Mouse (Mus musculus) hindbrain, embryonic 14.5 days (tissue): Measurements from ENCODE around the gene Myt1l. TPM values are rescaled to one million over a fixed set of nuclear protein-coding genes. Genes with fewer than 3 reads are reported as not detected.
A peak's percentile ranks its signal among the peaks of the same experiment; 100 is the strongest.

Experiments
- ATAC-seq: fragments of 200-750 bp; cut with Nextera tagmentation; 2 replicates; pipeline ENCODE4 v1.8.0; 2017; ENCODE audit warnings: moderate number of reproducible peaks, mild to moderate bottlenecking, moderate TSS enrichment, moderate library complexity; ENCODE audit not compliant: low FRiP score
- DNase-seq: peaks from one replicate; pipeline ENCODE4 v3.0.0-alpha.2; 2015; ENCODE audit warnings: low spot score
- H3K27ac ChIP-seq: fragments of 300-500 bp; sonication (generic); 2 replicates; pipeline ENCODE4 v1.5.1; 2014; ENCODE audit warnings: mild to moderate bottlenecking, moderate library complexity
- H3K27me3 ChIP-seq: fragments of 300-500 bp; sonication (generic); 2 replicates; pipeline ENCODE4 v1.6.1; 2014; ENCODE audit warnings: mild to moderate bottlenecking, low read length, mixed read lengths; ENCODE audit not compliant: control insufficient read depth, insufficient read depth
- H3K36me3 ChIP-seq: fragments of 300-500 bp; sonication (generic); replicated peaks from 2 replicates; pipeline ENCODE4 v1.6.1; 2014; ENCODE audit not compliant: control insufficient read depth, insufficient read depth
- H3K4me1 ChIP-seq: fragments of 300-500 bp; sonication (generic); replicated peaks from 2 replicates; pipeline ENCODE4 v1.6.1; 2014; ENCODE audit warnings: antibody characterized with exemption, low read length, mixed read lengths; ENCODE audit not compliant: control insufficient read depth, insufficient read depth
- H3K4me2 ChIP-seq: fragments of 300-500 bp; sonication (generic); replicated peaks from 2 replicates; pipeline ENCODE4 v1.6.1; 2014; ENCODE audit warnings: mild to moderate bottlenecking, moderate library complexity
- H3K4me3 ChIP-seq: fragments of 300-500 bp; sonication (generic); replicated peaks from 2 replicates; pipeline ENCODE4 v1.5.1; 2014; ENCODE audit warnings: mild to moderate bottlenecking, low read length
- H3K9ac ChIP-seq: fragments of 300-500 bp; sonication (generic); 2 replicates; pipeline ENCODE4 v1.6.1; 2014
- H3K9me3 ChIP-seq: fragments of 300-500 bp; sonication (generic); 2 replicates; pipeline ENCODE4 v1.6.1; 2016; ENCODE audit warnings: low read length; ENCODE audit not compliant: control insufficient read depth
- WGBS: fragments of 180-500 bp; shearing (Covaris S2); extraction: QIAGEN DNeasy Blood & Tissue Kit; methylation state at CpG from one replicate; pipeline ENCODE4 v1.1.7; 2014; 5-methylcytosine and 5-hydroxymethylcytosine counted together
- polyA plus RNA-seq: library from polyadenylated mRNA; unstranded; fragments of >200 nt; fragmentation: Nextera tagmentation; extraction: Ambion mirVana; gene quantifications from 2 replicates; pipeline ENCODE4 v1.2.1, GENCODE M21; 2014

The Myt1l gene
- polyA plus RNA-seq, 1 experiment from 2014 or later = 202 TPM

DNA sequence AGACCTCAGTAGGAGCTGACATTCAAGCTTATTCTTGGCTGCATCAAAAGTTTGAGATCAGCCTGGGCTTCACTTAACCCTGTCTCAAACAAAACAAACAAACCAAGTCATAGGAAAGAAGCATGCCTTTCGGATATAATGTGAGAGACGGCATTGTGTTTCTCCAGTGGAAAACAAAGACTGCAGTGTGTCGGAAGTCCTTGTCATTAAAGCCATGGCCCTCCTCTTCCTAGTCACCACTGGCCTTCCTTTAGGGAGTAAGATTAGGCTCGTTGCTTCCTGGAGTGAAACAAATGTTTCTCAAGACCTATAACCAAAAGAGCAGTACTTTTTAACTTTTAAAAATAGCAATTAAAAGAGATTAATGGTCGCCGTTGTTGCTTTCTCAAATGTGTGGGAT is 422.9 kb downstream of the Myt1l start:
- H3K27ac ChIP-seq = no peak overlapping the region
- WGBS = 42% methylated on average over 6 of the region's 6 CpGs
- no peak for ATAC-seq

DNA sequence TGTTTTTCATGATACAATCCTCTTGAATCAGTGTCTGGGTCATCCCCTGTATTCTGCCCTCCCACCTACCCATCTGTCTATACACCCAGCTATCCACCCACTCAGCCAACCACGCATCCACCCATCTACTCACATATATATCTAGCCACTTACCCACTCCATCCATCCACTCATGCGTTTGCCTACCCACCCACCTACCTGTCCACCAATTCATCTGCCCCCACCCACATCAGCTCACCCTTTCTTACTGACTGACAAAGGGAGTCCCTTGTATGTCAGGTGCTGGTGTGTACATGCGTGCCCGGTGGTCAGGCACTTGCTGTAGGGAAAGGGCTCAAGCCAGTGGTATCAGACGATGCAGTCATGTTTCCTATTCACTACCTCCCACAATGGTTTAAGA is 423.3 kb downstream of the Myt1l start:
- H3K4me3 ChIP-seq = no peak overlapping the region
- peaks cover 33% of the 10 kb centered on the region for H3K4me1 ChIP-seq
- no peak overlapping the region for H3K27ac ChIP-seq
- ATAC-seq (no peak), DNase-seq (no peak)
- no peaks in the 10 kb centered on the region; the same call in 1 of the 2 replicates for H3K36me3 ChIP-seq
- no peak overlapping the region for H3K4me2 ChIP-seq
- no peaks in the 10 kb centered on the region for H3K9me3 ChIP-seq
- WGBS = 84% methylated on average over 5 of the region's 5 CpGs
- H3K27me3 ChIP-seq = no peaks in the 10 kb centered on the region
- no peak overlapping the region for H3K9ac ChIP-seq

More for the DNA sequence above, 422.9 kb downstream of the Myt1l start:
- Histone ChIP-seq H3K27me3 (no peaks in the 10 kb centered on the region), H3K4me3 (no peak overlapping the region), H3K9me3 (no peaks in the 10 kb centered on the region), H3K4me2 (no peak overlapping the region), H3K4me1 (peaks cover 33% of the 10 kb centered on the region), H3K36me3 (no peaks in the 10 kb centered on the region; the same call in 1 of the 2 replicates), H3K9ac (no peak overlapping the region)
- no peak for DNase-seq

DNA sequence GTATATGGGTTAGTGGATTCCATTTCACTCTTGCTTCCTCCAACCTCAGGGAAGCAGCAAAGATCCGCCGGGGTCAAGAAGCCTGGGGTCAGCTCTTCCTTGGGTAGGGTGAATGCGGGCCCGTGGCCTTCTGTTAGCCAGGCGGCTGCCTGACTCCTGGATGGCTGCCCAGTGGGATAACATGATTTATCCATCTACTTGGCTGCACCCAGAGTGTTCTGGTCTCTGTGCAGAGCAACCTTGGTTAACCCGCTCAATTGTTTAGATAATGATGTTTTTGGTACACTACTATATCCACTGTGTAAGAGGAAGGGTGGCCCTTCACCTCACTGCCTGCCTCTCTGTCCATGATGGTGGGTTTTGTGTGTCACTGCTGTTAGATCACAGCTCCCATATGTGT is 423.9 kb downstream of the Myt1l start:
- ATAC-seq = no peak
- Histone ChIP-seq H3K4me2 (no peak overlapping the region), H3K4me1 (peaks cover 33% of the 10 kb centered on the region), H3K27me3 (no peaks in the 10 kb centered on the region), H3K27ac (no peak overlapping the region), H3K36me3 (no peaks in the 10 kb centered on the region; the same call in 1 of the 2 replicates), H3K9me3 (no peaks in the 10 kb centered on the region), H3K4me3 (no peak overlapping the region), H3K9ac (no peak overlapping the region)
- DNase-seq = no peak
- WGBS = 81% methylated on average over 6 of the region's 6 CpGs

- no peaks in the 10 kb centered on the region; the same call in 1 of the 2 replicates for H3K36me3 ChIP-seq
- WGBS = 35% methylated on average over 11 of the region's 11 CpGs
- no peak overlapping the region for H3K4me3 ChIP-seq
- DNase-seq (peak; percentile 33), ATAC-seq (peak; percentile 13; the same call in 1 of the 2 replicates)
- H3K27me3 ChIP-seq = no peaks in the 10 kb centered on the region
- no peaks in the 10 kb centered on the region for H3K9me3 ChIP-seq
- peak overlapping the region; percentile 74 for H3K27ac ChIP-seq
- peaks cover 33% of the 10 kb centered on the region for H3K4me1 ChIP-seq
- H3K9ac ChIP-seq = no peak overlapping the region
- no peak overlapping the region for H3K4me2 ChIP-seq
Measured at GRCm38 (mm10) chr12:29953999-29954398, 425.8 kb downstream of the Myt1l start.

GRCm38 (mm10) chr12:29954464-29954863 is 426.3 kb downstream of the Myt1l start:
- Histone ChIP-seq H3K4me2 (no peak overlapping the region), H3K27me3 (no peaks in the 10 kb centered on the region), H3K27ac (peak overlapping the region; percentile 74), H3K4me1 (peaks cover 33% of the 10 kb centered on the region), H3K9ac (no peak overlapping the region), H3K4me3 (no peak overlapping the region), H3K9me3 (no peaks in the 10 kb centered on the region), H3K36me3 (no peaks in the 10 kb centered on the region; the same call in 1 of the 2 replicates)
- no peak for DNase-seq
- ATAC-seq = peak; percentile 51; the same call in 1 of the 2 replicates
- WGBS = 35% methylated on average over 3 of the region's 3 CpGs

DNA sequence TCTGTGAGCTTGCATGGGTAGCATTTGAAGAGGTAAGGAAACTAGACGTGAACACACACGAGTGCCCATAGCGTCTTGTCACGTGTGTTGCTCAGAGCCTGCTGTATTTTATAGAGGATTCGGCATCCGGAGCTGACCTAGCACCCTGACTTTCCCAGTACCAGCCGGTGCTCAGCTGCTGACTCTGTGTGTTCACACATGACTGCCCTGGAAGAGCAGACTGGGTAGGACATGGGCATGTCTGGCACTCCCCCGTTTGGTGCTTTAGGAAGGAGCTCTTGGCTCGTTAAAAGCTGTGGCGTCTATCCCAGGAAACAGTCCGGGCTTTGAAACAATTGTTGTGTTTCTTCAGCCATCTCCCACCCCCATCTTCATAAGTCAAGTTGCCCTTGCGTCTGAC is 428.8 kb downstream of the Myt1l start:
- no peak overlapping the region for H3K27ac ChIP-seq
- 69% methylated on average over 12 of the region's 12 CpGs for WGBS
- no peaks in the 10 kb centered on the region for H3K27me3 ChIP-seq
- no peaks in the 10 kb centered on the region for H3K9me3 ChIP-seq
- H3K4me2 ChIP-seq = no peak overlapping the region
- H3K9ac ChIP-seq = no peak overlapping the region
- DNase-seq = no peak
- H3K4me1 ChIP-seq = peaks cover 33% of the 10 kb centered on the region
- no peaks in the 10 kb centered on the region for H3K36me3 ChIP-seq
- peak; percentile 53; the same call in 1 of the 2 replicates for ATAC-seq
- no peak overlapping the region for H3K4me3 ChIP-seq

- ATAC-seq = no peak
- Histone ChIP-seq H3K4me2 (no peak overlapping the region), H3K4me1 (peaks cover 23% of the 10 kb centered on the region; the same call in 1 of the 2 replicates), H3K9me3 (no peaks in the 10 kb centered on the region), H3K4me3 (no peak overlapping the region), H3K27me3 (no peaks in the 10 kb centered on the region), H3K36me3 (no peaks in the 10 kb centered on the region), H3K27ac (no peak overlapping the region), H3K9ac (no peak overlapping the region)
- no peak for DNase-seq
- WGBS = 82% methylated on average over 5 of the region's 5 CpGs
Measured at GRCm38 (mm10) chr12:29958637-29959036, 430.5 kb downstream of the Myt1l start.

DNA sequence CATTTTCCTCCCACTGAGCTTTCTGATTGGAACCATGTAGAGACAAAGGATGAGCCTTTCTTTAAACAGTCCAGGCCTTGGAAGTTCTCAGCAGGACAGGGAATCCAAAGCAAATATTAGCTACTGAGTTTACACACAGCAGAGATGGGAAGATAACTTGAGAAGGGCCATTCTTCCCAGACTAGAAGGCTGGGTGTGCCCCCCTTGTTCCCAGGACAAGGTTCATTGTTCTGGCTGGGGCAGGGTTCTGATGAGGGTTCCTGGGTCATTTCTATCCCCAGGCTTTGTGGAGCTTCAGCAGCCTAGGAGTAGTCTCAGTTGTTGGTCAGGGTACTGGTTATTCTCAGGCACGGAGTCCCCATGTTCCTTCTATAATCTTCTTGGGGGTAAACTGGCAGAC is 432.9 kb downstream of the Myt1l start:
- Histone ChIP-seq H3K4me1 (peaks cover 11% of the 10 kb centered on the region; the same call in 1 of the 2 replicates), H3K4me3 (no peak overlapping the region), H3K36me3 (no peaks in the 10 kb centered on the region), H3K9ac (no peak overlapping the region), H3K4me2 (no peak overlapping the region), H3K27ac (no peak overlapping the region; the same call in 1 of the 2 replicates), H3K27me3 (no peaks in the 10 kb centered on the region), H3K9me3 (no peaks in the 10 kb centered on the region)
- no peak for ATAC-seq
- 100% methylated on average over 1 of the region's 1 CpGs for WGBS
- DNase-seq = no peak

GRCm38 (mm10) chr12:29965016-29965415 is 436.8 kb downstream of the Myt1l start:
- Histone ChIP-seq H3K27ac (no peak overlapping the region), H3K4me1 (peaks cover 11% of the 10 kb centered on the region; the same call in 1 of the 2 replicates), H3K9me3 (no peaks in the 10 kb centered on the region), H3K27me3 (no peaks in the 10 kb centered on the region), H3K9ac (no peak overlapping the region), H3K4me3 (no peak overlapping the region), H3K36me3 (no peaks in the 10 kb centered on the region), H3K4me2 (no peak overlapping the region)
- DNase-seq (no peak), ATAC-seq (no peak)
- WGBS = 95% methylated on average over 6 of the region's 6 CpGs
